Mouse (Mus musculus) hindbrain, embryonic 13.5 days (tissue): Measurements from ENCODE around the gene Prkar2b. TPM values are rescaled to one million over a fixed set of nuclear protein-coding genes. Genes with fewer than 3 reads are reported as not detected.
A peak's percentile ranks its signal among the peaks of the same experiment; 100 is the strongest.

Experiments used
- ATAC-seq: fragments of 200-750 bp; cut with Nextera tagmentation; 2 replicates; pipeline ENCODE4 v1.8.0; 2017; ENCODE audit warnings: moderate TSS enrichment; ENCODE audit not compliant: low FRiP score
- H3K27ac ChIP-seq: fragments of 300-500 bp; sonication (generic); 2 replicates; pipeline ENCODE4 v1.5.1; 2015; ENCODE audit warnings: inconsistent platforms, mild to moderate bottlenecking, moderate library complexity
- H3K27me3 ChIP-seq: fragments of 300-500 bp; sonication (generic); 2 replicates; pipeline ENCODE4 v1.6.1; 2015; ENCODE audit warnings: mild to moderate bottlenecking, inconsistent platforms
- H3K36me3 ChIP-seq: fragments of 300-500 bp; sonication (generic); 2 replicates; pipeline ENCODE4 v1.6.1; 2015; ENCODE audit warnings: mild to moderate bottlenecking, inconsistent platforms
- H3K4me1 ChIP-seq: fragments of 300-500 bp; sonication (generic); replicated peaks from 2 replicates; pipeline ENCODE4 v1.6.1; 2015; ENCODE audit warnings: inconsistent platforms
- H3K4me2 ChIP-seq: fragments of 300-500 bp; sonication (generic); 2 replicates; pipeline ENCODE4 v1.6.1; 2015; ENCODE audit warnings: inconsistent platforms, mild to moderate bottlenecking, moderate library complexity
- H3K4me3 ChIP-seq: fragments of 300-500 bp; sonication (generic); 2 replicates; pipeline ENCODE4 v1.5.1; 2015; ENCODE audit warnings: mild to moderate bottlenecking, inconsistent platforms
- H3K9ac ChIP-seq: fragments of 300-500 bp; sonication (generic); 2 replicates; pipeline ENCODE4 v1.6.1; 2015; ENCODE audit warnings: mild to moderate bottlenecking, inconsistent platforms
- H3K9me3 ChIP-seq: fragments of 300-500 bp; sonication (generic); 2 replicates; pipeline ENCODE4 v1.6.1; 2016; ENCODE audit warnings: inconsistent platforms
- WGBS: fragments of 180-500 bp; shearing (Covaris S2); methylation state at CpG from one replicate; pipeline ENCODE4 v1.1.7; 2015; 5-methylcytosine and 5-hydroxymethylcytosine counted together
- polyA plus RNA-seq: library from polyadenylated mRNA; unstranded; fragments of >200 nt; fragmentation: Nextera tagmentation; extraction: Ambion mirVana; gene quantifications from 2 replicates; pipeline ENCODE4 v1.2.1, GENCODE M21; 2015

The Prkar2b gene
- polyA plus RNA-seq, 1 experiment from 2014 or later, result 110 TPM

GRCm38 (mm10) chr12:32000464-32000863 lies 60.6 kb downstream of the Prkar2b start:
- no peak overlapping the region for H3K4me2 ChIP-seq
- H3K36me3 ChIP-seq, result no peaks in the 10 kb centered on the region; the same call in 1 of the 2 replicates
- H3K27ac ChIP-seq, result no peak overlapping the region
- 87% methylated on average over 7 of the region's 7 CpGs for WGBS
- 0 out of 2 replicates have a peak, but pooled peaks cover 2% of the 10 kb centered on the region for H3K9me3 ChIP-seq
- H3K4me1 ChIP-seq, result peaks cover 9% of the 10 kb centered on the region
- no peaks in the 10 kb centered on the region for H3K27me3 ChIP-seq
- no peak overlapping the region for H3K9ac ChIP-seq
- ATAC-seq, result no peak
- no peak overlapping the region for H3K4me3 ChIP-seq

GRCm38 (mm10) chr12:31998706-31999105 lies 62.4 kb downstream of the Prkar2b start:
- ATAC-seq, result no peak
- no peak overlapping the region for H3K4me3 ChIP-seq
- no peak overlapping the region for H3K27ac ChIP-seq
- H3K4me2 ChIP-seq, result no peak overlapping the region
- WGBS, result 87% methylated on average over 5 of the region's 5 CpGs
- H3K9ac ChIP-seq, result no peak overlapping the region
- no peaks in the 10 kb centered on the region for H3K36me3 ChIP-seq
- H3K4me1 ChIP-seq, result peaks cover 9% of the 10 kb centered on the region
- no peaks in the 10 kb centered on the region for H3K9me3 ChIP-seq
- no peaks in the 10 kb centered on the region for H3K27me3 ChIP-seq

- Histone ChIP-seq H3K4me1 (peaks cover 9% of the 10 kb centered on the region), H3K4me3 (no peak overlapping the region)
- 75% methylated on average over 3 of the region's 3 CpGs for WGBS
Observed at GRCm38 (mm10) chr12:31997328-31997878, 63.7 kb downstream of the Prkar2b start.

GRCm38 (mm10) chr12:31996877-31997276 lies 64.2 kb downstream of the Prkar2b start:
- no peak overlapping the region for H3K4me3 ChIP-seq
- H3K36me3 ChIP-seq, result peaks cover 7% of the 10 kb centered on the region
- no peaks in the 10 kb centered on the region for H3K9me3 ChIP-seq
- peaks cover 9% of the 10 kb centered on the region for H3K4me1 ChIP-seq
- 78% methylated on average over 5 of the region's 5 CpGs for WGBS
- H3K27me3 ChIP-seq, result no peaks in the 10 kb centered on the region
- H3K4me2 ChIP-seq, result no peak overlapping the region
- no peak overlapping the region for H3K9ac ChIP-seq
- ATAC-seq, result no peak
- H3K27ac ChIP-seq, result no peak overlapping the region

More at GRCm38 (mm10) chr12:31997328-31997878, 63.7 kb downstream of the Prkar2b start:
- Histone ChIP-seq H3K9ac (no peak overlapping the region), H3K27ac (0 out of 2 replicates have a peak overlapping the region, but pooled peaks have one; percentile 13), H3K36me3 (peaks cover 3% of the 10 kb centered on the region), H3K9me3 (no peaks in the 10 kb centered on the region), H3K4me2 (no peak overlapping the region), H3K27me3 (no peaks in the 10 kb centered on the region)
- no peak for ATAC-seq

GRCm38 (mm10) chr12:31990575-31990974 lies 70.5 kb downstream of the Prkar2b start:
- peaks cover 16% of the 10 kb centered on the region for H3K36me3 ChIP-seq
- H3K27me3 ChIP-seq, result no peaks in the 10 kb centered on the region
- H3K4me1 ChIP-seq, result no peaks in the 10 kb centered on the region
- peak overlapping the region; percentile 8; the same call in 1 of the 2 replicates for H3K27ac ChIP-seq
- no peak overlapping the region for H3K9ac ChIP-seq
- no peaks in the 10 kb centered on the region for H3K9me3 ChIP-seq
- no peak overlapping the region for H3K4me2 ChIP-seq
- no peak overlapping the region for H3K4me3 ChIP-seq
- ATAC-seq, result no peak
- 87% methylated on average over 4 of the region's 4 CpGs for WGBS

- Histone ChIP-seq H3K36me3 (peaks cover 16% of the 10 kb centered on the region), H3K27ac (no peak overlapping the region), H3K4me3 (no peak overlapping the region), H3K9me3 (no peaks in the 10 kb centered on the region), H3K4me1 (0 out of 2 replicates have a peak, but pooled peaks cover 1% of the 10 kb centered on the region), H3K4me2 (no peak overlapping the region), H3K9ac (no peak overlapping the region), H3K27me3 (no peaks in the 10 kb centered on the region)
- ATAC-seq, result no peak
Observed at GRCm38 (mm10) chr12:31989726-31990125, 71.4 kb downstream of the Prkar2b start.

GRCm38 (mm10) chr12:31986463-31986862 lies 74.6 kb downstream of the Prkar2b start:
- H3K4me2 ChIP-seq, result no peak overlapping the region
- no peak overlapping the region for H3K4me3 ChIP-seq
- peaks cover 5% of the 10 kb centered on the region for H3K36me3 ChIP-seq
- H3K27ac ChIP-seq, result no peak overlapping the region
- H3K27me3 ChIP-seq, result no peaks in the 10 kb centered on the region
- no peak overlapping the region for H3K9ac ChIP-seq
- ATAC-seq, result no peak
- WGBS, result 85% methylated on average over 2 of the region's 2 CpGs
- H3K9me3 ChIP-seq, result no peaks in the 10 kb centered on the region
- H3K4me1 ChIP-seq, result peaks cover 11% of the 10 kb centered on the region; the same call in 1 of the 2 replicates

- Histone ChIP-seq H3K9ac (no peak overlapping the region), H3K4me2 (no peak overlapping the region), H3K36me3 (peaks cover 2% of the 10 kb centered on the region), H3K4me1 (peaks cover 11% of the 10 kb centered on the region; the same call in 1 of the 2 replicates), H3K4me3 (no peak overlapping the region), H3K27ac (no peak overlapping the region), H3K27me3 (no peaks in the 10 kb centered on the region), H3K9me3 (no peaks in the 10 kb centered on the region)
- 96% methylated on average over 6 of the region's 6 CpGs for WGBS
- ATAC-seq, result no peak
Observed at GRCm38 (mm10) chr12:31985738-31986137, 75.4 kb downstream of the Prkar2b start.

- Histone ChIP-seq H3K36me3 (peaks cover 2% of the 10 kb centered on the region), H3K4me2 (no peak overlapping the region), H3K27me3 (no peaks in the 10 kb centered on the region), H3K4me1 (peaks cover 11% of the 10 kb centered on the region; the same call in 1 of the 2 replicates), H3K4me3 (no peak overlapping the region), H3K27ac (no peak overlapping the region), H3K9me3 (no peaks in the 10 kb centered on the region), H3K9ac (no peak overlapping the region)
- ATAC-seq, result no peak; the same call in 1 of the 2 replicates
- 74% methylated on average over 12 of the region's 12 CpGs for WGBS
Observed at GRCm38 (mm10) chr12:31984664-31985063, 76.4 kb downstream of the Prkar2b start.

- Histone ChIP-seq H3K4me3 (no peak overlapping the region), H3K27ac (0 out of 2 replicates have a peak overlapping the region, but pooled peaks have one; percentile 25), H3K9me3 (no peaks in the 10 kb centered on the region), H3K27me3 (no peaks in the 10 kb centered on the region), H3K36me3 (peaks cover 2% of the 10 kb centered on the region), H3K4me2 (no peak overlapping the region), H3K4me1 (peaks cover 11% of the 10 kb centered on the region; the same call in 1 of the 2 replicates), H3K9ac (no peak overlapping the region)
- 71% methylated on average over 2 of the region's 2 CpGs for WGBS
- no peak for ATAC-seq
Observed at GRCm38 (mm10) chr12:31984206-31984605, 76.9 kb downstream of the Prkar2b start.

- ATAC-seq, result no peak
- Histone ChIP-seq H3K4me2 (no peak overlapping the region), H3K36me3 (peaks cover 2% of the 10 kb centered on the region), H3K4me1 (peaks cover 11% of the 10 kb centered on the region; the same call in 1 of the 2 replicates), H3K9me3 (no peaks in the 10 kb centered on the region), H3K27ac (no peak overlapping the region), H3K9ac (no peak overlapping the region), H3K4me3 (no peak overlapping the region), H3K27me3 (no peaks in the 10 kb centered on the region)
- WGBS, result 66% methylated on average over 6 of the region's 6 CpGs
Observed at GRCm38 (mm10) chr12:31983769-31984168, 77.3 kb downstream of the Prkar2b start.

GRCm38 (mm10) chr12:31983238-31983637 lies 77.9 kb downstream of the Prkar2b start:
- no peak overlapping the region for H3K9ac ChIP-seq
- peaks cover 2% of the 10 kb centered on the region for H3K36me3 ChIP-seq
- no peak overlapping the region for H3K27ac ChIP-seq

GRCm38 (mm10) chr12:31977613-31978195 lies 83.4 kb downstream of the Prkar2b start:
- no peak overlapping the region for H3K27ac ChIP-seq
- ATAC-seq, result no peak
- no peaks in the 10 kb centered on the region for H3K27me3 ChIP-seq
- 62% methylated on average over 12 of the region's 12 CpGs for WGBS
- H3K4me2 ChIP-seq, result no peak overlapping the region
- no peaks in the 10 kb centered on the region for H3K9me3 ChIP-seq
- peaks cover 12% of the 10 kb centered on the region for H3K4me1 ChIP-seq
- H3K36me3 ChIP-seq, result no peaks in the 10 kb centered on the region
- H3K4me3 ChIP-seq, result no peak overlapping the region
- H3K9ac ChIP-seq, result no peak overlapping the region

More at GRCm38 (mm10) chr12:31983238-31983637, 77.9 kb downstream of the Prkar2b start:
- H3K27me3 ChIP-seq, result no peaks in the 10 kb centered on the region
- no peak for ATAC-seq
- H3K4me1 ChIP-seq, result peaks cover 11% of the 10 kb centered on the region; the same call in 1 of the 2 replicates
- H3K4me3 ChIP-seq, result no peak overlapping the region
- H3K4me2 ChIP-seq, result no peak overlapping the region
- H3K9me3 ChIP-seq, result no peaks in the 10 kb centered on the region
- 62% methylated on average over 7 of the region's 7 CpGs for WGBS
